Mouse (Mus musculus): ENCODE measurements around the gene Chrna5. TPM values are rescaled to one million over a fixed set of nuclear protein-coding genes. Genes with fewer than 3 reads are reported as not detected.

Chrna5 gene
- polyA plus RNA-seq, 1 experiment from 2014 or later = 0.05 TPM

GRCm38 (mm10) chr9:54969972-54970637, 10.6 kb upstream of the Chrna5 start:
- Histone ChIP-seq H3K9ac (no peak overlapping the region), H3K4me3 (replicated peaks) (no peak overlapping the region), H3K4me1 (replicated peaks) (no peaks in the 10 kb centered on the region), H3K4me2 (no peak overlapping the region), H3K9me3 (replicated peaks) (no peaks in the 10 kb centered on the region), H3K27me3 (no peaks in the 10 kb centered on the region), H3K27ac (replicated peaks) (no peak overlapping the region), H3K36me3 (replicated peaks) (no peaks in the 10 kb centered on the region)
- WGBS (ENCODE audit: insufficient replicate concordance) = 25% methylated on average over 8 of the region's 8 CpGs
- no peak for ATAC-seq (ENCODE audit: insufficient read depth)

- no peak overlapping the region for H3K9ac ChIP-seq
Observed at GRCm38 (mm10) chr9:54981291-54982191, 861 bp downstream of the Chrna5 start.

GRCm38 (mm10) chr9:54982401-54982800, 1.7 kb downstream of the Chrna5 start:
- Histone ChIP-seq H3K9me3 (replicated peaks) (no peaks in the 10 kb centered on the region), H3K4me3 (replicated peaks) (no peak overlapping the region), H3K9ac (no peak overlapping the region), H3K4me1 (replicated peaks) (peaks cover 11% of the 10 kb centered on the region), H3K27ac (replicated peaks) (no peak overlapping the region), H3K27me3 (peaks cover 65% of the 10 kb centered on the region), H3K36me3 (replicated peaks) (no peaks in the 10 kb centered on the region), H3K4me2 (no peak overlapping the region)
- no peak for ATAC-seq (ENCODE audit: insufficient read depth)
- 8% methylated on average over 7 of the region's 7 CpGs for WGBS (ENCODE audit: insufficient replicate concordance)

More at GRCm38 (mm10) chr9:54981291-54982191, 861 bp downstream of the Chrna5 start:
- peak overlapping the region; percentile 55 for H3K4me3 ChIP-seq (replicated peaks)
- WGBS (ENCODE audit: insufficient replicate concordance) = under 1% methylated on average over 85 of the region's 85 CpGs
- H3K4me1 ChIP-seq (replicated peaks) = peaks cover 11% of the 10 kb centered on the region
- H3K9me3 ChIP-seq (replicated peaks) = no peaks in the 10 kb centered on the region
- H3K4me2 ChIP-seq = peak overlapping the region; percentile 80
- no peaks in the 10 kb centered on the region for H3K36me3 ChIP-seq (replicated peaks)
- H3K27me3 ChIP-seq = peaks cover 72% of the 10 kb centered on the region
- ATAC-seq (ENCODE audit: insufficient read depth) = no peak
- no peak overlapping the region for H3K27ac ChIP-seq (replicated peaks)

GRCm38 (mm10) chr9:54990362-54990761, 9.7 kb downstream of the Chrna5 start:
- no peaks in the 10 kb centered on the region for H3K9me3 ChIP-seq (replicated peaks)
- H3K27ac ChIP-seq (replicated peaks) = no peak overlapping the region
- 49% methylated on average over 3 of the region's 3 CpGs for WGBS (ENCODE audit: insufficient replicate concordance)
- no peaks in the 10 kb centered on the region for H3K4me1 ChIP-seq (replicated peaks)
- H3K4me3 ChIP-seq (replicated peaks) = no peak overlapping the region
- no peak for ATAC-seq (ENCODE audit: insufficient read depth)
- H3K27me3 ChIP-seq = peaks cover 13% of the 10 kb centered on the region; the same call in 1 of the 2 replicates
- no peak overlapping the region for H3K9ac ChIP-seq
- H3K36me3 ChIP-seq (replicated peaks) = no peaks in the 10 kb centered on the region
- no peak overlapping the region for H3K4me2 ChIP-seq

GRCm38 (mm10) chr9:54994381-54994780, 13.7 kb downstream of the Chrna5 start:
- H3K27me3 ChIP-seq = peaks cover 16% of the 10 kb centered on the region; the same call in 1 of the 2 replicates
- no peaks in the 10 kb centered on the region for H3K36me3 ChIP-seq (replicated peaks)
- no peak overlapping the region for H3K9ac ChIP-seq
- H3K4me3 ChIP-seq (replicated peaks) = no peak overlapping the region
- H3K27ac ChIP-seq (replicated peaks) = no peak overlapping the region
- no peak overlapping the region for H3K4me2 ChIP-seq
- 41% methylated on average over 3 of the region's 3 CpGs for WGBS (ENCODE audit: insufficient replicate concordance)
- 0 out of 2 replicates have a peak, but pooled peaks cover 4% of the 10 kb centered on the region for H3K4me1 ChIP-seq (replicated peaks)
- no peak for ATAC-seq (ENCODE audit: insufficient read depth)
- no peaks in the 10 kb centered on the region for H3K9me3 ChIP-seq (replicated peaks)

- 18% methylated on average over 3 of the region's 3 CpGs for WGBS (ENCODE audit: insufficient replicate concordance)
Observed at GRCm38 (mm10) chr9:54995645-54996044, 15.0 kb downstream of the Chrna5 start.

GRCm38 (mm10) chr9:55003609-55004008, 22.9 kb downstream of the Chrna5 start:
- H3K4me1 ChIP-seq (replicated peaks) = no peaks in the 10 kb centered on the region
- no peak overlapping the region for H3K4me3 ChIP-seq (replicated peaks)
- no peaks in the 10 kb centered on the region for H3K36me3 ChIP-seq (replicated peaks)
- H3K27ac ChIP-seq (replicated peaks) = no peak overlapping the region
- no peaks in the 10 kb centered on the region for H3K9me3 ChIP-seq (replicated peaks)
- H3K9ac ChIP-seq = no peak overlapping the region
- no peak overlapping the region for H3K4me2 ChIP-seq
- no peak for ATAC-seq (ENCODE audit: insufficient read depth)
- 52% methylated on average over 4 of the region's 4 CpGs for WGBS (ENCODE audit: insufficient replicate concordance)
- H3K27me3 ChIP-seq = peaks cover 7% of the 10 kb centered on the region; the same call in 1 of the 2 replicates

More at GRCm38 (mm10) chr9:54995645-54996044, 15.0 kb downstream of the Chrna5 start:
- Histone ChIP-seq H3K9me3 (replicated peaks) (no peaks in the 10 kb centered on the region), H3K4me1 (replicated peaks) (0 out of 2 replicates have a peak, but pooled peaks cover 4% of the 10 kb centered on the region), H3K27ac (replicated peaks) (no peak overlapping the region), H3K4me3 (replicated peaks) (no peak overlapping the region), H3K36me3 (replicated peaks) (no peaks in the 10 kb centered on the region), H3K27me3 (peaks cover 16% of the 10 kb centered on the region; the same call in 1 of the 2 replicates), H3K4me2 (no peak overlapping the region), H3K9ac (no peak overlapping the region)
- ATAC-seq (ENCODE audit: insufficient read depth) = peak; percentile 49

GRCm38 (mm10) chr9:55009692-55010091, 29.0 kb downstream of the Chrna5 start:
- Histone ChIP-seq H3K36me3 (replicated peaks) (no peaks in the 10 kb centered on the region), H3K4me2 (no peak overlapping the region), H3K9me3 (replicated peaks) (no peaks in the 10 kb centered on the region), H3K9ac (no peak overlapping the region), H3K4me3 (replicated peaks) (no peak overlapping the region), H3K27ac (replicated peaks) (no peak overlapping the region), H3K4me1 (replicated peaks) (no peaks in the 10 kb centered on the region), H3K27me3 (no peaks in the 10 kb centered on the region)
- WGBS (ENCODE audit: insufficient replicate concordance) = 29% methylated on average over 2 of the region's 2 CpGs
- no peak for ATAC-seq (ENCODE audit: insufficient read depth)

GRCm38 (mm10) chr9:55010588-55011350, 30.1 kb downstream of the Chrna5 start:
- 33% methylated on average over 6 of the region's 6 CpGs for WGBS (ENCODE audit: insufficient replicate concordance)

GRCm38 (mm10) chr9:55016926-55017325, 36.2 kb downstream of the Chrna5 start:
- no peak for ATAC-seq (ENCODE audit: insufficient read depth)
- H3K36me3 ChIP-seq (replicated peaks) = no peaks in the 10 kb centered on the region
- no peaks in the 10 kb centered on the region for H3K27me3 ChIP-seq
- no peak overlapping the region for H3K9ac ChIP-seq
- H3K4me2 ChIP-seq = no peak overlapping the region
- H3K4me1 ChIP-seq (replicated peaks) = no peaks in the 10 kb centered on the region
- no peak overlapping the region for H3K27ac ChIP-seq (replicated peaks)
- H3K9me3 ChIP-seq (replicated peaks) = no peaks in the 10 kb centered on the region
- H3K4me3 ChIP-seq (replicated peaks) = no peak overlapping the region
- 54% methylated on average over 3 of the region's 3 CpGs for WGBS (ENCODE audit: insufficient replicate concordance)

More at GRCm38 (mm10) chr9:55010588-55011350, 30.1 kb downstream of the Chrna5 start:
- Histone ChIP-seq H3K9me3 (replicated peaks) (no peaks in the 10 kb centered on the region), H3K36me3 (replicated peaks) (no peaks in the 10 kb centered on the region), H3K4me2 (no peak overlapping the region), H3K27me3 (no peaks in the 10 kb centered on the region), H3K27ac (replicated peaks) (no peak overlapping the region), H3K9ac (no peak overlapping the region), H3K4me3 (replicated peaks) (no peak overlapping the region), H3K4me1 (replicated peaks) (no peaks in the 10 kb centered on the region)
- ATAC-seq (ENCODE audit: insufficient read depth) = no peak

All from liver, embryonic 15.5 days (tissue).